Mouse (Mus musculus) heart, postnatal 25 days (tissue): ENCODE measurements around the gene Col24a1. TPM values are rescaled to one million over a fixed set of nuclear protein-coding genes. Genes with fewer than 3 reads are reported as not detected.

ENCODE experiments used
- DNase-seq: peaks from one replicate; pipeline ENCODE4 v3.0.0; 2022; ENCODE audit warnings: low spot score
- intact Hi-C: fragments of 180-260 bp; cut with DNase I; formaldehyde crosslinking; loops from one replicate; pipeline ENCODE4 v1.15.1; 2025
- total RNA-seq, 2 experiments: library from RNA; stranded (reverse); gene quantifications; 2 replicates each; pipeline ENCODE4 v1.2.3; 2021

Gene Col24a1
- total RNA-seq, 2 experiments from 2014 or later, result 0.11 to 0.60 TPM

- no peak for DNase-seq
- intact Hi-C loops, result no loop called here
Measured at GRCm38 (mm10) chr3:145348690-145349089, 56.4 kb downstream of the Col24a1 start.

GRCm38 (mm10) chr3:145353951-145354350, 61.7 kb downstream of the Col24a1 start:
- no peak for DNase-seq
- intact Hi-C loops, result no loop called here

- no peak for DNase-seq
- intact Hi-C loops, result no loop called here
Measured at GRCm38 (mm10) chr3:145356865-145357487, 64.7 kb downstream of the Col24a1 start.

GRCm38 (mm10) chr3:145365227-145365626, 73.0 kb downstream of the Col24a1 start:
- no peak for DNase-seq
- intact Hi-C loops, result loop anchor here (1.0 kb wide), 1 partner anchor 77 kb away; no protein-coding TSS in a partner anchor

GRCm38 (mm10) chr3:145367176-145367717, 75.0 kb downstream of the Col24a1 start:
- intact Hi-C loops, result no loop called here
- DNase-seq, result no peak

- intact Hi-C loops, result no loop called here
- no peak for DNase-seq
Measured at GRCm38 (mm10) chr3:145376298-145376697, 84.0 kb downstream of the Col24a1 start.

GRCm38 (mm10) chr3:145383095-145383494, 90.8 kb downstream of the Col24a1 start:
- DNase-seq, result no peak
- intact Hi-C loops, result no loop called here

GRCm38 (mm10) chr3:145386434-145386833, 94.2 kb downstream of the Col24a1 start:
- intact Hi-C loops, result no loop called here
- no peak for DNase-seq

GRCm38 (mm10) chr3:145390681-145391080, 98.4 kb downstream of the Col24a1 start:
- no peak for DNase-seq
- intact Hi-C loops, result no loop called here

- intact Hi-C loops, result no loop called here
Measured at GRCm38 (mm10) chr3:145391986-145392659, 99.9 kb downstream of the Col24a1 start.

GRCm38 (mm10) chr3:145399173-145399572, 106.9 kb downstream of the Col24a1 start:
- intact Hi-C loops, result no loop called here
- DNase-seq, result no peak

More at GRCm38 (mm10) chr3:145391986-145392659, 99.9 kb downstream of the Col24a1 start:
- no peak for DNase-seq

- DNase-seq, result no peak
- intact Hi-C loops, result no loop called here
Measured at GRCm38 (mm10) chr3:145402257-145402656, 110.0 kb downstream of the Col24a1 start.

GRCm38 (mm10) chr3:145402994-145403393, 110.7 kb downstream of the Col24a1 start:
- intact Hi-C loops, result no loop called here
- DNase-seq, result no peak

- intact Hi-C loops, result loop anchor here (5.0 kb wide), 1 partner anchor 494 kb away; no protein-coding TSS in a partner anchor
- DNase-seq, result no peak
Measured at GRCm38 (mm10) chr3:145408045-145408444, 115.8 kb downstream of the Col24a1 start.

GRCm38 (mm10) chr3:145412137-145412536, 119.9 kb downstream of the Col24a1 start:
- DNase-seq, result no peak
- intact Hi-C loops, result no loop called here

GRCm38 (mm10) chr3:145414362-145414761, 122.1 kb downstream of the Col24a1 start:
- intact Hi-C loops, result no loop called here
- no peak for DNase-seq

- DNase-seq, result no peak
- intact Hi-C loops, result no loop called here
Measured at GRCm38 (mm10) chr3:145417809-145418208, 125.5 kb downstream of the Col24a1 start.

- intact Hi-C loops, result no loop called here
- DNase-seq, result no peak
Measured at GRCm38 (mm10) chr3:145420421-145420820, 128.1 kb downstream of the Col24a1 start.

GRCm38 (mm10) chr3:145422044-145422443, 129.8 kb downstream of the Col24a1 start:
- no peak for DNase-seq
- intact Hi-C loops, result no loop called here

- intact Hi-C loops, result no loop called here
- no peak for DNase-seq
Measured at GRCm38 (mm10) chr3:145438352-145438751, 146.1 kb downstream of the Col24a1 start.

- DNase-seq, result no peak
- intact Hi-C loops, result no loop called here
Measured at GRCm38 (mm10) chr3:145439086-145439485, 146.8 kb downstream of the Col24a1 start.
